Mouse (Mus musculus) C2C12 (cell line): ENCODE results near the gene Pglyrp4.

Experiments used
- CTCF ChIP-seq: IDR thresholded peaks from one replicate; pipeline ENCODE4 v1.5.1; 2011; ENCODE audit not compliant: control insufficient read depth, insufficient read depth, insufficient read length
- MAX ChIP-seq: IDR thresholded peaks from one replicate; pipeline ENCODE4 v1.6.1; 2011; ENCODE audit warnings: mild to moderate bottlenecking, control low read depth
- USF1 ChIP-seq: IDR thresholded peaks from one replicate; pipeline ENCODE4 v1.6.1; 2011; ENCODE audit warnings: low read depth, mild to moderate bottlenecking, control low read depth, moderate library complexity

- TF ChIP-seq CTCF (peak; percentile 97), USF1 (no peak), MAX (no peak)
Observed at GRCm38 (mm10) chr3:90709591-90710460, 16.9 kb upstream of the Pglyrp4 start.
